Mouse (Mus musculus): ENCODE measurements around the gene Dusp12. TPM values are rescaled to one million over a fixed set of nuclear protein-coding genes. Genes with fewer than 3 reads are reported as not detected.

The Dusp12 gene
- polyA plus RNA-seq, 1 experiment from 2014 or later = 28.9 TPM

DNA sequence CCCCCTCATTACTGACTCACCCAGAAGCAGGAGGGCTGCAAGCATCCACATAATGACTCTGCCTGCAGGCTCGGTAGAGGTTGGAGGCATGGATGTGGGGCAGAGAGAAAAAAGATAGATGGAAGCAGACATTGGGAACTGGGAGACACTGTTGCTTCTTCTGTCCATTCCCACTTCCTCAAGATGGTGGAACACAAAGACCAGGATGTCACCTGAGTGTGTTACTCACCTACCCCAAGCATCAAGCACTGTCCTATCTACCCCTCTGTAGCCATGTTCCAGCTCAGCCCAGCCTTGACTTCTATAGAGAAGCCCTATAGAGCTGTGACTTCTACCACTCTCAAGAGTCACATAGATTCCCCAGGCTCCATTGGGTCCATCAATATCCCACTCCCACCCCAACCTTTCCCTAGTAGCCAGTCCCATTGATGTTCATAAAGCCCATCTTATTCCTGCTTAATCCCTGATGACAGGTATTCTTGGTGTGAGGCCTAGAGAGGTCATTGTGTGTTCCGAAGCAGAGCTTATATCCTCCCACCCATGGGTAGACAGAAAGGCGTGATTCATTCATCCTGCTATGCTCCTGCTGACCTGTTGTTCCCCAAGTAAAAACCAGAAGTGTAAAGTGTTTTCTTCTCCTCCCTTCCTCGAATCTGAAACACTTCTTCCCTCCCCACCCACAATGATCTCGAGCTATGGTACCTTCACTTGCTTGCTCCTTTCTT is 27.7 kb upstream of the Dusp12 start, which contains the start of gene Fcrlb:
Gene Fcrlb (minus strand): TSS at position 51 of the 725 bp plus-strand sequence.
- H3K4me1 ChIP-seq = peaks cover 8% of the 10 kb centered on the region
- 56% methylated on average over 5 of the region's 5 CpGs for WGBS
- no peak within 1 kb of the TSS for H3K4me2 ChIP-seq
- H3K27me3 ChIP-seq = peaks cover 18% of the 10 kb centered on the region
- H3K9me3 ChIP-seq (replicated peaks) = no peaks in the 10 kb centered on the region
- no peak within 1 kb of the TSS for H3K27ac ChIP-seq
- no peak for ATAC-seq
- no peaks in the 10 kb centered on the region for H3K36me3 ChIP-seq (ENCODE audit: poor library complexity, severe bottlenecking)
- H3K4me3 ChIP-seq = no peak within 1 kb of the TSS
- no peak within 1 kb of the TSS for H3K9ac ChIP-seq

GRCm38 (mm10) chr1:170911907-170912660 is 26.7 kb upstream of the Dusp12 start:
- Histone ChIP-seq H3K27ac (no peak overlapping the region), H3K4me2 (no peak overlapping the region), H3K4me3 (no peak overlapping the region), H3K9me3 (replicated peaks) (no peaks in the 10 kb centered on the region), H3K4me1 (peaks cover 17% of the 10 kb centered on the region), H3K9ac (no peak overlapping the region), H3K27me3 (peaks cover 28% of the 10 kb centered on the region), H3K36me3 (ENCODE audit: poor library complexity, severe bottlenecking) (no peaks in the 10 kb centered on the region)
- no peak for ATAC-seq
- WGBS = 85% methylated on average over 11 of the region's 11 CpGs

DNA sequence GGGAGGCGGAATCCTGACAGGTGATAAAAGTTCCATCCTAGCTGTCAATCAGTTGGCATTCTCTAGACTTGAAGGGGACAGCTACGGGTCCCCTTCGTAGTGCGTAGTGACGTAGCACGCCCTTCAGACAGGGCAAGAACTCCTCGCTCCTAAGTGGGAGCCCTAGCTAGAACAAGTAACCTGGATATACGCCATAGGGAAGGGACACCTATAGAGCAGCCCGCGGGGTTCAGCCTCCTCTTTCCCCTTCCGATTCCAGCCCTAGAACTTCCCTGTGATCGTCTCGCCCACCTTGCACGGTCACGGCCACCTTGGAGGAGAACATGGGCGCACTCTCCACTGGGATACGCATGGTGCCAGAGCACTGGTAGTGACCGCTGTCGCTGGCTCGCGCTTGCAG is 23.0 kb upstream of the Dusp12 start:
- Histone ChIP-seq H3K4me3 (peak overlapping the region; percentile 59), H3K9ac (peak overlapping the region; percentile 68), H3K4me2 (peak overlapping the region; percentile 96), H3K36me3 (ENCODE audit: poor library complexity, severe bottlenecking) (no peaks in the 10 kb centered on the region), H3K9me3 (replicated peaks) (no peaks in the 10 kb centered on the region), H3K4me1 (peaks cover 17% of the 10 kb centered on the region), H3K27me3 (peaks cover 52% of the 10 kb centered on the region), H3K27ac (no peak overlapping the region)
- 2% methylated on average over 21 of the region's 21 CpGs for WGBS
- ATAC-seq = peak; percentile 68

DNA sequence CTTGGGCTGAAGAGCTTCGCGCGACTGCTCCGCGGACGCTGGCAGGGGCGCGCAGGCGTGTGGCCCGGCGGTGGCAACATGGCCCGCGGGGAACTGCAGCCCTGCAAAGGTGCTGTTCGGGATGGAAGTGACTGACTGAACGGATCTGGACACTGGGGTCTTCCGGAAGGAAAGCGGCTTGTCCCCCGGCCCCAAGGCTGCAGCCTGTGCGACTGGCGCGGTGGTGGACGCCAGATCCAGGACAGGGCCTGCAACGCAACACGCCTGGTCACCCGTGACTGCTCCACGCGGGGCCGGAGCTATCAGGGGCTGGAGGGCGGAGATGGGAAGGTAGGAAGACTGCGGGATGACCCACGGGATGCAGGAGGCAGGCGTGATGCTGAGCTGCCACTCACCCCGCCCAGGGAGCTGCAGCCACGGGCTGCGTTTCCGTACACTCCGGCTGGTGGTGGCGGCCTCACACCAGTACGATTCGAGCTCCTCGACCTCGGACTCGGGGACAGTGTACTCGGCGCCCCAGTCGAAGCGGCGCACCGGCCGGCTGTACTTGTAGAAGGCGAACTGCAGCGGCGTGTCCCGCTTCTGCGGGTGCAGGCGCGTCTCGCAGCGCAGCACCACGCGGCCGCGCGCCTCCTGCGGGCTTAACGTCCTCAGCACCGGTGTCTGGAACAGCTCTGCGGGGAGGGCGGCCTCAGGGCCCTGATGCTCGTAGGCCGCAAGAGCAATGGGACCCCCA is 22.3 kb upstream of the Dusp12 start:
- Histone ChIP-seq H3K4me1 (peaks cover 17% of the 10 kb centered on the region), H3K27me3 (peaks cover 52% of the 10 kb centered on the region), H3K9ac (peak overlapping the region; percentile 68), H3K27ac (no peak overlapping the region), H3K9me3 (replicated peaks) (no peaks in the 10 kb centered on the region), H3K4me2 (peak overlapping the region; percentile 96), H3K4me3 (peak overlapping the region; percentile 59), H3K36me3 (ENCODE audit: poor library complexity, severe bottlenecking) (no peaks in the 10 kb centered on the region)
- ATAC-seq = peak; percentile 86
- WGBS = under 1% methylated on average over 71 of the region's 71 CpGs

DNA sequence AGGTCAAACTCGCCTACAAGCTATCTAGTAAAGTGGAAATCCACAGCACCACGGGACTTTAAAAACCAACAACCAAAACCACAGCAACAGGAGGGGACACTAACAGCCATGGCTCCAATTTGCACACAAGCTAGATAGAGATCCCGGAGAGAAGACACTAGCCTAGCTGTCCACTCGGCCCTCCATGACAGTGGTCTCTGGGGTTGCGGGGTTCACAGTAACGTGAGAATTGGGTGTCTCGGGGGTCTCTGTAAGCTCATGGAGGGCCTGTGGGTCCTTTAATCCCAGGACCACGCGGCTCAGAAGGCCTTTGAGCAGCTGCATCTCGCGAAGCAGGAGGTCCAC is 21.7 kb upstream of the Dusp12 start:
- H3K36me3 ChIP-seq (ENCODE audit: poor library complexity, severe bottlenecking) = no peaks in the 10 kb centered on the region
- no peak for ATAC-seq
- peak overlapping the region; percentile 96 for H3K4me2 ChIP-seq
- H3K27ac ChIP-seq = no peak overlapping the region
- H3K9me3 ChIP-seq (replicated peaks) = no peaks in the 10 kb centered on the region
- H3K9ac ChIP-seq = peak overlapping the region; percentile 68
- H3K4me3 ChIP-seq = peak overlapping the region; percentile 59
- peaks cover 17% of the 10 kb centered on the region for H3K4me1 ChIP-seq
- peaks cover 52% of the 10 kb centered on the region for H3K27me3 ChIP-seq
- WGBS = 23% methylated on average over 11 of the region's 11 CpGs

- Histone ChIP-seq H3K9me3 (replicated peaks) (no peaks in the 10 kb centered on the region), H3K4me1 (peaks cover 14% of the 10 kb centered on the region), H3K4me2 (no peak overlapping the region), H3K36me3 (ENCODE audit: poor library complexity, severe bottlenecking) (no peaks in the 10 kb centered on the region), H3K27ac (no peak overlapping the region), H3K27me3 (peaks cover 40% of the 10 kb centered on the region), H3K9ac (no peak overlapping the region), H3K4me3 (no peak overlapping the region)
- ATAC-seq = no peak
- WGBS = 78% methylated on average over 5 of the region's 5 CpGs
Measured at GRCm38 (mm10) chr1:170903485-170903884, 18.1 kb upstream of the Dusp12 start.

- ATAC-seq = peak; percentile 63
- Histone ChIP-seq H3K9ac (no peak overlapping the region), H3K36me3 (ENCODE audit: poor library complexity, severe bottlenecking) (no peaks in the 10 kb centered on the region), H3K4me3 (no peak overlapping the region), H3K4me1 (no peaks in the 10 kb centered on the region), H3K4me2 (peak overlapping the region; percentile 30; the same call in 1 of the 2 replicates), H3K27me3 (peaks cover 22% of the 10 kb centered on the region), H3K27ac (no peak overlapping the region), H3K9me3 (replicated peaks) (no peaks in the 10 kb centered on the region)
- WGBS = 27% methylated on average over 10 of the region's 10 CpGs
Measured at GRCm38 (mm10) chr1:170901536-170902238, 16.3 kb upstream of the Dusp12 start.

DNA sequence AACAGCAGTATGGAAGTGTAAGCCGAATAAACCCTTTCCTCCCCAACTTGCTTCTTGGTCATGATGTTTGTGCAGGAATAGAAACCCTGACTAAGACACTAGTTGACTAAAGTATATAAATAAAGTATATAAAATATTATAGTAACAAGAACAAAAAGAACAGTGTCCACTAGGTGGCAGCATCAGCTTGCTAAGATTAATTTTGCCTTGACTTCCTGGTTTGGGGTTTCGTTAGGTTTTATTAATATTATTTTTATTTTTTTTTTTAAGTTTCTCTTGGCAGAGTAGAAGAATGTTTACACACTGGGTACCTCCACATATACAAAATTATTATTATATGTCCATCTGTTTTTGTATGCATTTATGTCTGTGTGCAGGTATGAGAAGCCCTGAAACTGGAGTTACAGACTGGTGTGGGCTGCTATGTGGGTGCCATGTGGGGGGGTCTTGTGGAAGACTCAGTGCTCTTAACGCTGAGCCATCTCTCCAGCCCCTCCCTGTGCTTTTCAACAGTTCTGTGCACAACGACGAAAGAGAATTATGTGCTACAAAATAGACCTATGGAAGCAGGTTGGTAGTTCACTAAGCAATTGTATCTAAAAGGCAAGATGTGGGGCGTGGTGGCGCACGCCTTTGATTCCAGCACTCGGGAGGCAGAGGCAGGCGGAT is 15.6 kb upstream of the Dusp12 start:
- Histone ChIP-seq H3K9me3 (replicated peaks) (no peaks in the 10 kb centered on the region), H3K4me3 (no peak overlapping the region), H3K36me3 (ENCODE audit: poor library complexity, severe bottlenecking) (no peaks in the 10 kb centered on the region), H3K27me3 (peaks cover 15% of the 10 kb centered on the region), H3K27ac (no peak overlapping the region), H3K4me2 (peak overlapping the region; percentile 12; the same call in 1 of the 2 replicates), H3K9ac (no peak overlapping the region), H3K4me1 (no peaks in the 10 kb centered on the region)
- peak; percentile 50; the same call in 1 of the 2 replicates for ATAC-seq
- WGBS = 38% methylated on average over 10 of the region's 10 CpGs

DNA sequence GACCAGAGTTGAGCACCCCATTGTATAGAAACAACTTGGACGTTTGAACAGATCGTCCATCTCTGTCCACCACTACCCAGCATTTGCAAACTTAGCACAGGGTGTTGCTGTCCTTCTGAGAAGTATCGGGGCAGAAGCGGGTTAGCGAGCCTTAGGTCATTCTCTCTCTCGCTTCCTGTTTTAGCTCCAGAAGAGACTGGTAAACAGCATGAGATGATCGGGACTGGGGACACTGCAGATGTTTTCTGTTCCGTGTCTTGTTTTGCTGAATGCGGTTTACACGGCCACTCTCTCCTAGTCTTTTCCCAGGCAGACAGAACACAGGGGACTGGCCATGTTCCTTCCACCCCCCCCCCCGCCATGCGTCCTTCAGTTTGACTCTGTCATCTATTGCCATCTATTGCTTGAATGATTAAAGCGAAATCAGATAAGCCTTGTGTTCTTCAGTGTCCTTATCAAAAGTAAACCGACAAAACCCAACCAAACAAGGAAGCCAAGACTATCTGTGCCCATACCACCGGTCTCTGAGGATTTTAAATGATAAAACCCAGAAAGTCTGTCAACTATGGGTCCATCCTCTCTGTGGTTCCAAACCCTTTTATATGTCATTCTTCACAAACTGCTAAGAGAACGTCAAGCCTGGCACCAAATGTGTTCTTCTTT is 13.2 kb upstream of the Dusp12 start:
- no peak overlapping the region for H3K27ac ChIP-seq
- no peak overlapping the region for H3K4me2 ChIP-seq
- WGBS = 80% methylated on average over 16 of the region's 16 CpGs
- H3K9me3 ChIP-seq (replicated peaks) = no peaks in the 10 kb centered on the region
- 0 out of 2 replicates have a peak, but pooled peaks cover 4% of the 10 kb centered on the region for H3K27me3 ChIP-seq
- no peaks in the 10 kb centered on the region for H3K4me1 ChIP-seq
- H3K36me3 ChIP-seq (ENCODE audit: poor library complexity, severe bottlenecking) = no peaks in the 10 kb centered on the region
- no peak overlapping the region for H3K4me3 ChIP-seq
- H3K9ac ChIP-seq = no peak overlapping the region
- no peak for ATAC-seq

DNA sequence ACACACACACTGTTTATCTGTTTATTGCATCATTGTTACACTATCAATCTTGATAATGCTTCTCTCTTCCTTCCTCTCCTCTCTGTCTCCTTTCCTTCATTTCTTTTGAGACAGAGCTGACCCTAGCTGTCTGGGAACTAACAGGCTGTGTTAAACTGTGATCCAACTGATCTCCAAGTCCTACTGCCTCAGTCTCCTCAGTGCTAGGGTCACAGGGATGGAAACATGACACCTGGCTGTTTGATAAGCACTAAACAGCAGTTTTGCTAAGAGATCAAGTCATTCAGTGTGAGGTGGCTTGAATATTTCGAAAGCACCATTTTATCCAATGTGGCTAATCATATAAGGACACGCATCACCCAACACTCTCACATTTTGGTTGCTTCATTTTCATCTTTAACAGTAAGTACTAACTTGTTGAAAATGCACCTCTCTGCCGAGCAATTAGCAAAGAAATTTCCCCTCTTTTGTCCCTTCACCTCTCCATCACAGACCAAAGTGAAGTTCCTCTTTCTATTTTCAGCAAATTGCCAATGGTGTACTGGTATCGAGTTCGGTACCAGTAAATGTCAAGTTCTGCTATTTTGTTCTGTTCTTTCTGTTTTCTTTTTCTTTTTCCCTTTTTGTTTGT is 11.4 kb upstream of the Dusp12 start:
- Histone ChIP-seq H3K9me3 (replicated peaks) (no peaks in the 10 kb centered on the region), H3K9ac (no peak overlapping the region), H3K4me3 (no peak overlapping the region), H3K4me2 (no peak overlapping the region), H3K27me3 (0 out of 2 replicates have a peak, but pooled peaks cover 3% of the 10 kb centered on the region), H3K27ac (no peak overlapping the region), H3K36me3 (ENCODE audit: poor library complexity, severe bottlenecking) (no peaks in the 10 kb centered on the region), H3K4me1 (no peaks in the 10 kb centered on the region)
- WGBS = 81% methylated on average over 5 of the region's 5 CpGs
- no peak for ATAC-seq

Data from forebrain, embryonic 13.5 days (tissue).